Mouse (Mus musculus) CH12.LX (cell line): ENCODE data around the gene Mylk3. TPM values are rescaled to one million over a fixed set of nuclear protein-coding genes. Genes with fewer than 3 reads are reported as not detected.

Source experiments
- DNase-seq: peaks from one replicate; pipeline ENCODE4 v3.0.0-alpha.2; 2013; ENCODE audit errors: extremely low read depth
- H3K27ac ChIP-seq: 2 replicates; pipeline ENCODE4 v1.5.1; 2012; ENCODE audit warnings: low read depth, mild to moderate bottlenecking, control low read depth, moderate library complexity; ENCODE audit not compliant: insufficient read depth
- H3K27me3 ChIP-seq: replicated peaks from 2 replicates; pipeline ENCODE3; 2012; ENCODE audit warnings: inconsistent platforms
- H3K36me3 ChIP-seq, 2 experiments: replicated peaks in 1 of 2; 2 replicates each; pipeline versions ENCODE3 to v1.6.1; 2012; ENCODE audit warnings: inconsistent platforms in 1 of 2, low read length in 1 of 2, mild to moderate bottlenecking in 1 of 2, mixed read lengths in 1 of 2, moderate library complexity in 1 of 2; ENCODE audit not compliant: control insufficient read depth in 1 of 2, insufficient read depth in 1 of 2
- H3K4me1 ChIP-seq, 2 experiments: 2 replicates each; pipeline ENCODE4 v1.6.1; 2012; ENCODE audit warnings: inconsistent platforms in 1 of 2, moderate library complexity in 1 of 2; ENCODE audit not compliant: insufficient read depth in 2 of 2, control insufficient read depth in 1 of 2
- H3K4me2 ChIP-seq: 2 replicates; pipeline ENCODE4 v1.6.1; 2012; ENCODE audit warnings: low read depth, mild to moderate bottlenecking, control low read depth; ENCODE audit not compliant: poor library complexity, insufficient read depth, severe bottlenecking
- H3K4me3 ChIP-seq, 3 experiments: fragments of 150-350 bp in 1 of 3; sonication (generic) in 1 of 3; replicated peaks in 1 of 3; 2 replicates each; pipeline versions ENCODE3 to v1.5.1; 2011 to 2012; ENCODE audit warnings: low read depth in 2 of 3, low read length in 2 of 3, mild to moderate bottlenecking in 2 of 3, moderate library complexity in 2 of 3, control low read depth in 1 of 3, improper control_type of control experiment in 1 of 3, inconsistent platforms in 1 of 3, mixed read lengths in 1 of 3; ENCODE audit not compliant: poor library complexity in 1 of 3
- H3K79me2 ChIP-seq: replicated peaks from 2 replicates; pipeline ENCODE4 v1.6.1; 2012; ENCODE audit warnings: mild to moderate bottlenecking, moderate library complexity; ENCODE audit not compliant: control insufficient read depth, poor library complexity, insufficient read depth, severe bottlenecking; ENCODE audit errors: extremely low read depth
- H3K9ac ChIP-seq: 2 replicates; pipeline ENCODE4 v1.6.1; 2012; ENCODE audit warnings: low read depth, mild to moderate bottlenecking, control low read depth, moderate library complexity; ENCODE audit not compliant: insufficient read depth
- H3K9me3 ChIP-seq: replicated peaks from 2 replicates; pipeline ENCODE3; 2012; ENCODE audit warnings: low read length, inconsistent platforms, mixed read lengths
- CHD1 ChIP-seq: IDR thresholded peaks from 2 replicates; pipeline ENCODE4 v1.6.1; 2012; ENCODE audit warnings: low read depth, low read length, improper control_type of control experiment, inconsistent platforms
- JUND ChIP-seq: conservative IDR thresholded peaks from 2 replicates; pipeline ENCODE4 v1.6.1; 2011; ENCODE audit warnings: low read depth, low read length, improper control_type of control experiment
- MAX ChIP-seq: IDR thresholded peaks from 2 replicates; pipeline ENCODE4 v1.6.1; 2011; ENCODE audit warnings: low read length, improper control_type of control experiment
- MAZ ChIP-seq: IDR thresholded peaks from 2 replicates; pipeline ENCODE4 v1.6.1; 2012; ENCODE audit warnings: low read depth, mild to moderate bottlenecking, inconsistent platforms, low read length, improper control_type of control experiment, moderate library complexity
- MXI1 ChIP-seq: IDR thresholded peaks from 2 replicates; pipeline ENCODE4 v1.6.1; 2011; ENCODE audit warnings: mild to moderate bottlenecking, low read depth, low read length, improper control_type of control experiment
- NELFE ChIP-seq: IDR thresholded peaks from 2 replicates; pipeline ENCODE4 v1.6.1; 2011; ENCODE audit warnings: low read depth, low read length, improper control_type of control experiment
- NRF1 ChIP-seq: IDR thresholded peaks from 2 replicates; pipeline ENCODE4 v1.6.1; 2014; ENCODE audit warnings: low read depth, mild to moderate bottlenecking, inconsistent platforms, low read length, improper control_type of control experiment, moderate library complexity
- RAD21 ChIP-seq: IDR thresholded peaks from 2 replicates; pipeline ENCODE4 v1.6.1; 2011; ENCODE audit warnings: low read depth, mild to moderate bottlenecking, low read length, improper control_type of control experiment, moderate library complexity
- SMC3 ChIP-seq: IDR thresholded peaks from 2 replicates; pipeline ENCODE4 v1.6.1; 2011; ENCODE audit warnings: low read depth, low read length, improper control_type of control experiment
- TCF12 ChIP-seq: IDR thresholded peaks from 2 replicates; pipeline ENCODE4 v1.6.1; 2014; ENCODE audit warnings: low read depth, mild to moderate bottlenecking, inconsistent platforms, low read length, improper control_type of control experiment
- UBTF ChIP-seq: IDR thresholded peaks from 2 replicates; pipeline ENCODE4 v1.6.1; 2012; ENCODE audit warnings: low read depth, mild to moderate bottlenecking, inconsistent platforms, low read length, improper control_type of control experiment, moderate library complexity
- USF2 ChIP-seq: conservative IDR thresholded peaks from 2 replicates; pipeline ENCODE4 v1.6.1; 2011; ENCODE audit warnings: low read depth, low read length, improper control_type of control experiment
- ZC3H11A ChIP-seq: IDR thresholded peaks from 2 replicates; pipeline ENCODE4 v1.6.1; 2012; ENCODE audit warnings: low read depth, mild to moderate bottlenecking, inconsistent platforms, low read length, improper control_type of control experiment
- ZKSCAN1 ChIP-seq: IDR thresholded peaks from 2 replicates; pipeline ENCODE4 v1.6.1; 2012; ENCODE audit warnings: low read depth, inconsistent platforms, low read length, improper control_type of control experiment, borderline replicate concordance
- ZMIZ1 ChIP-seq: IDR thresholded peaks from 2 replicates; pipeline ENCODE4 v1.6.1; 2012; ENCODE audit warnings: low read depth, mild to moderate bottlenecking, inconsistent platforms, low read length, improper control_type of control experiment
- ZNF384 ChIP-seq: IDR thresholded peaks from 2 replicates; pipeline ENCODE4 v1.6.1; 2012; ENCODE audit warnings: low read depth, low read length, improper control_type of control experiment, inconsistent platforms
- dilution Hi-C: fragments of 300-500 bp; cut with MboI; formaldehyde crosslinking; loops from 2 replicates; pipeline ENCODE4 v1.14.3; 2020; ENCODE audit warnings: low sequenced_read_pairs; ENCODE audit not compliant: extremely low pct_unique_long_range_greater_than_20kb, extremely low pct_ligation_motif_present
- in situ Hi-C: fragments of 300-500 bp; cut with MboI; formaldehyde crosslinking; loops from 3 replicates; pipeline ENCODE4 v1.14.3; 2019; ENCODE audit warnings: low sequenced_read_pairs, low pct_ligation_motif_present, low pct_unique_long_range_greater_than_20kb, mixed read lengths
- polyA plus RNA-seq: library from polyadenylated mRNA; unstranded; fragments of >175 nt; gene quantifications from 2 replicates; pipeline ENCODE4 v1.2.1, GENCODE M21; 2012; ENCODE audit warnings: low read depth; ENCODE audit not compliant: insufficient read length
- total RNA-seq, 2 experiments: library from RNA; depleted of rRNA; stranded (reverse); fragments of 300-350 nt in 1 of 2; fragments of >200 nt in 1 of 2; gene quantifications; 2 replicates each; pipeline ENCODE4 v1.2.3; 2012 to 2014

The Mylk3 gene
- total and polyA plus RNA-seq, 3 experiments: 0.07 to 0.08 TPM; not detected in 1

DNA sequence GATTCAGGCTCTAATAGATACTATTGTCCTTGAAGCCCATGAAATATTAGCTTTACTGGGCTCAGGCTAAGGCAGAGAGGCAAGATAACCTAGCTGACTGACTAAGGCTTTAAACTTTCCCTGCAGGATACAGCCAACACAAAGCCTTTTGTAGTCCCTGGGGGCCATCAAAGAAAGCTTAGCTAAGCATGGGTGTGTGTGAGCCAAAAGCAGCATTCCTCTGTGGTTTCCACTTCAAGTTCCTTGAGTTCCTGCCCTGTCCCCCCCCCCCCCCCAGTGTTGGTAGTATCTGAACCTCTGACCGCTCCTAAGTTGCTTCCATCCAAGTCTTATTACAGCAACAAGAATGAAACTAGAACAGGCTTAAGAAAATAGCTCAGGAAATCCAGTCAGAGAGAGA lies 56.6 kb downstream of the Mylk3 start:
- H3K9ac ChIP-seq: no peak overlapping the region
- dilution Hi-C loops: no loop called here
- no peak for DNase-seq
- TF ChIP-seq JUND (no peak), NRF1 (no peak), MAZ (no peak), ZC3H11A (no peak), ZKSCAN1 (no peak)
- no peak overlapping the region for H3K4me2 ChIP-seq
- H3K4me3 ChIP-seq: no peak overlapping the region
- H3K36me3 ChIP-seq: no peaks in the 10 kb centered on the region
- in situ Hi-C loops: no loop called here
- H3K9me3 ChIP-seq: no peaks in the 10 kb centered on the region
- peaks cover 2% of the 10 kb centered on the region for H3K27me3 ChIP-seq
- H3K27ac ChIP-seq: no peak overlapping the region
- no peaks in the 10 kb centered on the region for H3K79me2 ChIP-seq
- no peaks in the 10 kb centered on the region for H3K4me1 ChIP-seq

DNA sequence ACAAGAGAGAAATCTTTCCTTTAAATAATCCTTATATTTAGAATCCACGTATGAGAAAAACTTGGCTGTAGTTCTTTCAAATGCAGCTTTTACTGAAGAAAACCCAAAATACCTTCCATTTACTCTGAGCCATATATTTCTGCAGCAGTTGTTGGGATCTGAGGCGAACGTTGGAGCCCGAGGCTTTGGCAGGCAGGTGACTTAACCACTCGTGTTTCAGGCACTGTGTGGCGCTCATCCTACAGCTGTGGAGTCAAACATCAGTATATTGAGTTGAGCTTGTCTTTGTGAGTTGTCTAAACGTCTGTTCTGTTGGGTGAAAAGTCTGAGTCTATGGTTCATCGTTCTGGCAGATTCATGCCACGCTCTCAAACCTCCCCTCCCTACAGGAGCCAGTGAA lies 59.1 kb downstream of the Mylk3 start:
- Histone ChIP-seq H3K79me2 (no peaks in the 10 kb centered on the region), H3K27me3 (peaks cover 2% of the 10 kb centered on the region), H3K4me3 (no peak overlapping the region), H3K4me2 (no peak overlapping the region), H3K27ac (no peak overlapping the region), H3K9ac (no peak overlapping the region), H3K36me3 (no peaks in the 10 kb centered on the region), H3K4me1 (no peaks in the 10 kb centered on the region), H3K9me3 (no peaks in the 10 kb centered on the region)
- dilution Hi-C loops (no loop called here), in situ Hi-C loops (no loop called here)
- TF ChIP-seq MAZ (no peak), JUND (no peak)
- no peak for DNase-seq

DNA sequence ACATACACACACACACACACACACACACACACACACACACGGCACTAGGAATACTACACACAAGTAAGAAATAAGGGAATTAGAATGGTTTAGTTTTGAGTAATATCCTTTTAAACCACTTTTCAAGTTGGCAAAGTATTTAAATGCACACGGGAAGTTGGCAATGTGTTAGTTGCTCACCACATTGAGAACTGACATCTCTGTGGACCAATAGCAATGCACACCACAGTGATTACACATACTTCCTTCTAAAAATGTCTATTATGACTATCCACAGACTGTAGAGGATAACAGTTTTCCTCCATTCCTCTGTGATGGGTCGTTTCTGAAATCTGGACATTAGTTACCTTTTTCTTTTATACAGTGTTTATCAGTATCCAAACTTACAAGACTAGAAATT lies 63.1 kb downstream of the Mylk3 start:
- no peak overlapping the region for H3K9ac ChIP-seq
- no peaks in the 10 kb centered on the region for H3K79me2 ChIP-seq
- no peak overlapping the region for H3K4me2 ChIP-seq
- dilution Hi-C loops (no loop called here), in situ Hi-C loops (loop anchor here (25.0 kb wide), 1 partner anchor 214 kb away; no protein-coding TSS in a partner anchor)
- H3K4me3 ChIP-seq: no peak overlapping the region
- no peaks in the 10 kb centered on the region for H3K4me1 ChIP-seq
- H3K36me3 ChIP-seq: no peaks in the 10 kb centered on the region
- no peak overlapping the region for H3K27ac ChIP-seq
- H3K27me3 ChIP-seq: no peaks in the 10 kb centered on the region
- no peak for DNase-seq
- peaks cover 5% of the 10 kb centered on the region for H3K9me3 ChIP-seq
- TF ChIP-seq RAD21: no peak
- TF ChIP-seq ZMIZ1: no peak
- TF ChIP-seq MXI1: no peak
- no peak for TF ChIP-seq NELFE
- TF ChIP-seq CHD1: no peak
- no peak for TF ChIP-seq USF2
- TF ChIP-seq UBTF: no peak
- no peak for TF ChIP-seq ZNF384
- TF ChIP-seq TCF12: no peak
- TF ChIP-seq SMC3: no peak
- TF ChIP-seq MAX: no peak
